Mouse (Mus musculus) forebrain, embryonic 12.5 days (tissue): Measurements from ENCODE around the gene Hoxa11. TPM values are rescaled to one million over a fixed set of nuclear protein-coding genes. Genes with fewer than 3 reads are reported as not detected.

Experiments used
- ATAC-seq: fragments of 200-750 bp; cut with Nextera tagmentation; 2 replicates; pipeline ENCODE4 v1.8.0; 2017; ENCODE audit warnings: moderate TSS enrichment; ENCODE audit not compliant: low FRiP score
- H3K27ac ChIP-seq: fragments of 300-500 bp; sonication (generic); 2 replicates; pipeline ENCODE4 v1.5.1; 2016; ENCODE audit warnings: mild to moderate bottlenecking
- H3K27me3 ChIP-seq: fragments of 300-500 bp; sonication (generic); 2 replicates; pipeline ENCODE4 v1.6.1; 2016; ENCODE audit warnings: mild to moderate bottlenecking
- H3K36me3 ChIP-seq: fragments of 300-500 bp; sonication (generic); replicated peaks from 2 replicates; pipeline ENCODE4 v1.6.1; 2016; ENCODE audit warnings: mild to moderate bottlenecking
- H3K4me1 ChIP-seq: fragments of 300-500 bp; sonication (generic); 2 replicates; pipeline ENCODE4 v1.6.1; 2016
- H3K4me2 ChIP-seq: fragments of 300-500 bp; sonication (generic); 2 replicates; pipeline ENCODE4 v1.6.1; 2016; ENCODE audit warnings: mild to moderate bottlenecking, moderate library complexity
- H3K4me3 ChIP-seq: fragments of 300-500 bp; sonication (generic); replicated peaks from 2 replicates; pipeline ENCODE4 v1.5.1; 2016; ENCODE audit warnings: mild to moderate bottlenecking
- H3K9ac ChIP-seq: fragments of 300-500 bp; sonication (generic); 2 replicates; pipeline ENCODE4 v1.6.1; 2016; ENCODE audit warnings: mild to moderate bottlenecking
- H3K9me3 ChIP-seq: fragments of 300-500 bp; sonication (generic); 2 replicates; pipeline ENCODE4 v1.6.1; 2016
- WGBS: fragments of 180-500 bp; shearing (Covaris S2); methylation state at CpG from one replicate; pipeline ENCODE4 v1.1.7; 2016; 5-methylcytosine and 5-hydroxymethylcytosine counted together
- polyA plus RNA-seq: library from polyadenylated mRNA; unstranded; fragments of >200 nt; fragmentation: Nextera tagmentation; extraction: Ambion mirVana; gene quantifications from 2 replicates; pipeline ENCODE4 v1.2.1, GENCODE M21; 2016

Gene Hoxa11
- polyA plus RNA-seq, 1 experiment from 2014 or later = not detected

DNA sequence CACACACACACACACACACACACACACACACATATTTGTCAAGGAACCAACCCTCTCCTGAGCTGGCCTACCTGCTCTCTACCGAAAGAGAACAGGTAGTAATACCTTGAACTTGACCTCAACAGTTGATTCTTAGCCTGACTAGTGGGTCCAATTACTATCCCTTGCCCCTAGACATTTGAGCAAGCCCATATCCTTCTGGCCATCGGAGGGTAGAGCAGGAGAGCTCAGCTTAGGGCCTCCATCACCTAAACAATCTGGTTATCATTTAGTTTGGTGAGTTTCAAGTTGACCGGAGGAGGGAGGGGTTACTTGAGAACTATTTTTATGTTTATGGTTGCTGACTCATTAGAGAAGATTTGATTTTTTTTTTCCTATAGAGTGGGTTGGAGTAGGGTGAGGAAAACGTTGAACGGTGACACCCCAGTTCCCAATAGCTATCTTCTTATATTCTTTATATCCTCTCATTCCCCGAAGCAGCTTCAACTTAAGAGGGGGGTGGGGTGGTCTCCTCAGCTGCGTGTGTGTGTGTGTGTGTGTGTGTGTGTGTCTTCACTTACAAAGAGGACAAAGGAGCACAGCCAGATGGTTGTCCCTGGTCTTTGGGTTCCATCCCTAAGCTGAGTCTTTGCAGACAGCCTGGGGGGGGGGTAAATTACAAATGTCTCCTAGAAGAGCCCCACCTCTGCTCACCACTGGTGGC is 5.7 kb upstream of the Hoxa11 start:
- Histone ChIP-seq H3K4me1 (peaks cover 3% of the 10 kb centered on the region; the same call in 1 of the 2 replicates), H3K9ac (no peak overlapping the region), H3K4me2 (no peak overlapping the region), H3K9me3 (no peaks in the 10 kb centered on the region), H3K4me3 (no peak overlapping the region), H3K36me3 (no peaks in the 10 kb centered on the region), H3K27ac (no peak overlapping the region), H3K27me3 (peaks cover 91% of the 10 kb centered on the region)
- no peak for ATAC-seq
- WGBS = 11% methylated on average over 7 of the region's 7 CpGs

DNA sequence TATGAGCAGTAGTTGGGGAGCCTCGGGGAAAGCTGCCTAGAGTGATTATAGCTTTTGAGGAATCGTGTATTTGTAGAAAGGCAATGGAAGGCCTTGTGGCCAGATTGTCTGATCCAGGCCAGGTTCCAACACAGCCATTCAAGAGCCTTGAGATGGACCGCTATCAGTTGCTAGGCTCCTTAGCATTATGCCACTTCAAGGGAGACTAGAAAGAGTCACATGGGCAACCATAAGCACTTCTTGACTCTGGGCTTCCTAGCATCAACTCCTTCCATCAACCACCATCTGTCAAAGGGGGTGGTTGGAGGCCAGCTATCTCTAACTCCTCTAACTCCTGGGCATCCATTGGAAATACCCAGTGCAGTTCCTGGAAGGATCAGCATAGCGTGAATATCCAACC is 4.2 kb upstream of the Hoxa11 start:
- ATAC-seq = no peak
- WGBS = under 1% methylated on average over 4 of the region's 4 CpGs
- H3K27ac ChIP-seq = no peak overlapping the region
- no peaks in the 10 kb centered on the region for H3K9me3 ChIP-seq
- H3K36me3 ChIP-seq = no peaks in the 10 kb centered on the region
- H3K4me3 ChIP-seq = no peak overlapping the region
- peaks cover 5% of the 10 kb centered on the region for H3K4me1 ChIP-seq
- no peak overlapping the region for H3K9ac ChIP-seq
- no peak overlapping the region for H3K4me2 ChIP-seq
- H3K27me3 ChIP-seq = peaks cover 94% of the 10 kb centered on the region

DNA sequence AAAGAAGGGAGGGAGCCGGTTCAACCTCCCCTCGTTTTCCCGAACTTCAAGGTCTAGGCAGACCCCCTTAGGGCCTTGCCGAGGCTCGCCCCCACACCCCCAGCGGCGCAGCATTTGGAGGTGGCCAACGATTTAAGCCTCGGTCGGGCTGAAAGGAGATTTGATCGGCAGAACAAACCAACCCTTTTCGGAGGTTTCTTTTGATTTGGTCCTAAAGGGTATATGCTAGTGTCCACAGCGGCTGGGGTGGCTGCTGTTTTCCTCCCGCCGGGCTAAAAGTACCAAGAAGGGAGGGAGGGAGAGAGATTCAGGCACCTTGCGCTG is 3.8 kb upstream of the Hoxa11 start:
- Histone ChIP-seq H3K27me3 (peaks cover 98% of the 10 kb centered on the region), H3K4me2 (no peak overlapping the region), H3K36me3 (no peaks in the 10 kb centered on the region), H3K9me3 (no peaks in the 10 kb centered on the region), H3K4me3 (no peak overlapping the region), H3K4me1 (peaks cover 5% of the 10 kb centered on the region), H3K9ac (no peak overlapping the region), H3K27ac (no peak overlapping the region)
- ATAC-seq = no peak
- 0% methylated on average over 16 of the region's 16 CpGs for WGBS

DNA sequence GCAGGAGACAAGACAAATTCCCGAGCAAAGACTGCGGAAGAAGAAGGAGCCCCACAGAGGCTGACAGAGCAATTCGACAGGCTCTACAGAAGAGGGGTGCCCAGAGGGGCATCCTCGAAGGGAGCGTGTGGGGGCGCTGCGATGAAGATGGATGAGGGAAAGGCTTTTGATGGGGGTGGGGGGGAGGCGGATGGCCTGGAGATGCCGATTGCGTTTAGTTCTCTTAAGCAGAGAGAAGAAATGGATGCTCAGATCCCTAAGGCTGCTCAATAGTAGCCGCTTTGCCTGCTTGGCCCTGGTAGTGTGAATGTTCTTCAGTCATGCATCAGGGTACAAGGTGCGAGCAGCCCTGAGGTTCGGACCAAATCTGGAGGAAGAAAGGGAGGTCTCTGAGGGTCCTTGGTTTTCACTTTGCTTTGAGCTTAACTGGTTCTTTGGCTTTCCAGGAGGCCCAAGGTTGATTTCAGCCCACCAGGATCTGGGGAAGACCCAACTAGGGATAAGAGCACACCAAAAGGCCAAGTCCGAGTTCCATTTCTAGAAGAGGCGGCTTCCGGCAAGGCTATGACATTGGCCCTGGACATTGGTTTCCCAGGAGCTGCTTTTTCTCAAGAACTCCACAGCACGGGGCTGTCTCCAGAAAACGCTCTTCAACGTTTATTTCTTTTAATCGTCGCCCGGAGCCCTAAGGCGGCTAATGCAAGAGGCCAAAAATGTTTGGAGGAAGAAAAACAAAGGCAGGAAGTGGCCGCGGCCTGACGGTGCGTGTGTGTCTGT is 3.2 kb upstream of the Hoxa11 start:
- WGBS = under 1% methylated on average over 27 of the region's 27 CpGs
- Histone ChIP-seq H3K9ac (no peak overlapping the region), H3K27me3 (peaks cover 98% of the 10 kb centered on the region), H3K36me3 (no peaks in the 10 kb centered on the region), H3K9me3 (no peaks in the 10 kb centered on the region), H3K27ac (no peak overlapping the region), H3K4me2 (no peak overlapping the region), H3K4me1 (peaks cover 5% of the 10 kb centered on the region), H3K4me3 (no peak overlapping the region)
- no peak for ATAC-seq

DNA sequence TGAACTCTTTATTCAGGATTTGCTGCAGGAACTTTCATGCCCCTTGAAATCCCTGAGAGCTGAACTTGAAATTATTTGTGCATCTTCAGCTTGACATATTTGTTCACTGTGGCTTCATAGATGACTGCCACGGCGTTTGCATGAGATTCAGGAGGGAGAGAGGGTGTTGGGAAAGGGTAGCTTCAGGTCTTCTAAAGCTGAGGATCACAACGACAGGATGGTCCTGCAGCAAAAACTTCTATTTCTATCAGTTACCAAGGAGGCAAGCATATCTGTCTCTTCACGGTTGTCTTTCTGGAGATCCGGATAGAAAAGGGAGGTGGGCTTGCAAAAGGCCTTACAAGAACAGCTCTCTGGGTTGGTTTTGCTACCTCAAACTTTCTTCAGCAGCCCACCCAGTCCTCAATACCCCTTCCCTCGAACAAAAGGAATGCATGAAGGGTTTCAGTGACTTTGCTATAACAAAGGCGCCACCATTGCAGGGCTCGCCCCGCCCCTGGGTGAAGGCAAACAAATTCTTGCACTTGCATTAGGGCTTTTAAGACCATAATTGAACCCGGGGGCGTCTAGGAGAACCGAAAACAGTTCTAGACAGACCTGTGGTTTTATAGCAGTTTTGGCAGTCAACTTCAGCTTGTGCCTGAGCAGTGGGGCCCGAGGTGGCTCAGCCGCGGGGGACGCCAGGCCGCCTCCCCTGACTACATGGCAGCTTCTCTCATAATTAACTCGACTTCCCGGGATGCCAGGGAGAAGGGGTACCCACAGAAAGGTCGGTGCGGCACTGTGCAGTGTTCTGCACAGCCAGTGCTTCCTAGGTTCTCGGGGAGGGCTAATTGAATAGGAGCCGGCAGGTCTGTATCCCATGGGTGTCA is 2.4 kb upstream of the Hoxa11 start:
- no peak overlapping the region for H3K9ac ChIP-seq
- H3K27ac ChIP-seq = no peak overlapping the region
- H3K4me1 ChIP-seq = peaks cover 2% of the 10 kb centered on the region; the same call in 1 of the 2 replicates
- H3K9me3 ChIP-seq = no peaks in the 10 kb centered on the region
- no peak overlapping the region for H3K4me2 ChIP-seq
- 2% methylated on average over 23 of the region's 23 CpGs for WGBS
- no peak for ATAC-seq
- no peaks in the 10 kb centered on the region for H3K36me3 ChIP-seq
- no peak overlapping the region for H3K4me3 ChIP-seq
- H3K27me3 ChIP-seq = peaks cover 98% of the 10 kb centered on the region

DNA sequence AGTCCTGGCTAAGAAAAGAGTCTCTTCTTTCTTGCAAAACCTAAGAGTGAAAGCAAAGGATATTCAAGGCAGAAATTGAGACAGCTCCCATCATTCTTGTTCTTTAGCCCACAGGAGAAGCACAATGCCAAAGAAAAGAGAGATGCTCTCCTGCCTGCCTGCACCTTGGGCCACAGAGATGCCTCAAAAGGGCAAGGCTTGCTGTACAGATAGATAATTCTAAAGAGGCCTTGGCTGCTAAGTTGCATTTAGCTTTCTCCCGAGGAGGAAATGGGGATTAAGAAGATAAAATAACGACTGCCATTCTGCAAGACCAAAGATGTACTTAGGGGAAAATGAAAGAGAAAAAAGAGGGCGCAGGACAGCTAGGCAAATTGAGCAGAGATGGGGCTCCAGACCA is 1.3 kb upstream of the Hoxa11 start:
- 1% methylated on average over 3 of the region's 3 CpGs for WGBS
- no peak overlapping the region for H3K9ac ChIP-seq
- peaks cover 98% of the 10 kb centered on the region for H3K27me3 ChIP-seq
- no peak overlapping the region for H3K27ac ChIP-seq
- no peak overlapping the region for H3K4me2 ChIP-seq
- no peak overlapping the region for H3K4me3 ChIP-seq
- H3K36me3 ChIP-seq = no peaks in the 10 kb centered on the region
- no peak for ATAC-seq
- H3K4me1 ChIP-seq = peaks cover 2% of the 10 kb centered on the region; the same call in 1 of the 2 replicates
- no peaks in the 10 kb centered on the region for H3K9me3 ChIP-seq

DNA sequence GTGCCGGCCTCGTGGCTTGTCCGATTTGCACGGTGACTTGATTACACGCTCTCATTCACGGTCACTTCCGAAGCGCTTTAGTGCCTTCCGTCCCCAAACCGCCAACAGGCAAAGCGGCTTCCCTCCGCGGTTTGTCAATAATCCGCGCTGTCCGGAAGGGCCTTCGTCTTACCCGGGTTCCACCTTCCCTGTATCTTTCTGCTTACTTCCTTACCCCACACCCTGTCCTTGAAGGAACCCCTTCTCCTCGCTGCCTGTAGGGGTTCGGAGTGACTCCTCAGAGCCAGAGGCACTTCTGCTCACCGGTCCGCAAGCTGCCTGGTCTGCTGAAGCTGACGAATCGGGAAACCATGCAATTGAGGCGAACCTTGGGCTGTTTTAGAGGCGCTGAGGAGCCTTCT is 793 bp upstream of the Hoxa11 start:
- Histone ChIP-seq H3K36me3 (no peaks in the 10 kb centered on the region), H3K4me2 (no peak overlapping the region), H3K4me3 (no peak overlapping the region; the same call in 1 of the 2 replicates), H3K27me3 (peaks cover 98% of the 10 kb centered on the region), H3K4me1 (peaks cover 2% of the 10 kb centered on the region; the same call in 1 of the 2 replicates), H3K27ac (no peak overlapping the region), H3K9ac (no peak overlapping the region), H3K9me3 (no peaks in the 10 kb centered on the region)
- no peak for ATAC-seq
- under 1% methylated on average over 26 of the region's 26 CpGs for WGBS

DNA sequence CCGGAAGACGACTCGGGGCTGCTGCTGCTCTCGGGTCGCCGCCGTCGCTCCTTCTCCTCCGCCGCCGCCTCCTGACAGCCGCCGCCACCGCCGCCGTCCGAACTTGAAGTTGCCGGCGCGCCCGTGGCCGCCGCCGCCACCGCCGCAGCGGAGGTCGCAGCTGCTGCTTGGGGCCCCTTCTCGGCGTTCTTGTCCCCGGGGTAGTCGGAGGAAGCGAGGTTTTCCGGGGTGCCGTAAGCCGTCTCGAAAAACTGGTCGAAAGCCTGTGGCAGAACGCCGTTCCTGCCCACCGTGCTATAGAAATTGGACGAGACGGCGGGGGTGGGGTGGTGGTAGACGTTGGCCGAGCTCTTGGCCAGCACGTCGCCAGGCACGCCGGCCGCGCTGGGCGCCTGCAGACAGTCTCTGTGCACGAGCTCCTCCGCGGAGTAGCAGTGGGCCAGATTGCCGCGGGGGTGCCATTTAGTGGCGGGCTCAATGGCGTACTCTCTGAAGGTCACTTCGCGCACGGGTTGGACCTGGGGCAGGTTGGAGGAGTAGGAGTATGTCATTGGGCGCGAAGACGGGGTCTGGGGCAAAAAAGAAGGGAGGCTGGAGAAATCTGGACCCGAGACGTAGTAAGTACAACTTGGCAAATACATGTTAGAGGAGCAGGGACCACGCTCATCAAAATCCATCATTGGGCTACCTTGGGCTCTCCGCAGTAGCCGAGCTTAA is 412 bp downstream of the Hoxa11 start:
- no peaks in the 10 kb centered on the region for H3K9me3 ChIP-seq
- H3K27me3 ChIP-seq = peaks cover 98% of the 10 kb centered on the region
- no peak overlapping the region for H3K4me2 ChIP-seq
- H3K4me3 ChIP-seq = peak overlapping the region; percentile 0; the same call in 1 of the 2 replicates
- no peak for ATAC-seq
- no peak overlapping the region for H3K9ac ChIP-seq
- no peak overlapping the region for H3K27ac ChIP-seq
- peaks cover 4% of the 10 kb centered on the region; the same call in 1 of the 2 replicates for H3K4me1 ChIP-seq
- no peaks in the 10 kb centered on the region for H3K36me3 ChIP-seq
- under 1% methylated on average over 65 of the region's 71 CpGs for WGBS

DNA sequence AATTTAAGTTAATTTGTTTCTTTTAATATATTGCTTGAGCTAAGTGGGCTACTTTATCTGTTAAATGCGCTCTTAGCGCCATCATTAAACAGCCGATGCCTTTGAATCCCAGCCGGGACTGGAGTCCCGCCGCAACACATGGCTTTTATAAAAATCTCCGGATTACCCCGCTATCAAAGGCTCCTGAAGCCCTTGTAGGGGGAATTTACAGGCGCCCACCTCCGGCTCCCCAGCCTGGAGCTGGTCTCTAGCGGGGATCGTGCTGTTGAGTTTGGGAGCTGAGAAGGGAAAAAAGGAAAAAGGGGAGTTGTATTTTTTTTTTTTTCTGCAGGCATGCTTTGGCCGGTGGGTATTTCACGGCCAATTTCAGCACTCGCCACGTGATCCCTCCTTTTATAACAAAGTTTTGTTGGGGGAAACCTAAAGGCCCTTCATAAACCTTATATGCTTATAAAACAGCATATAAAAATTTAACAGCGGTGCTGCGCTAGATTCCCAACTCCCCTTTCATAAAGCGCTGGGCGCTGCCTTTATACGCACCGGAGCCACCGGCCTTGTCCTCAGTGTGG is 1.1 kb downstream of the Hoxa11 start:
- peaks cover 98% of the 10 kb centered on the region for H3K27me3 ChIP-seq
- H3K27ac ChIP-seq = no peak overlapping the region
- ATAC-seq = no peak
- no peak overlapping the region for H3K4me2 ChIP-seq
- peaks cover 6% of the 10 kb centered on the region; the same call in 1 of the 2 replicates for H3K4me1 ChIP-seq
- no peak overlapping the region for H3K9ac ChIP-seq
- H3K4me3 ChIP-seq = peak overlapping the region; percentile 0; the same call in 1 of the 2 replicates
- no peaks in the 10 kb centered on the region for H3K9me3 ChIP-seq
- 1% methylated on average over 23 of the region's 23 CpGs for WGBS
- H3K36me3 ChIP-seq = no peaks in the 10 kb centered on the region

DNA sequence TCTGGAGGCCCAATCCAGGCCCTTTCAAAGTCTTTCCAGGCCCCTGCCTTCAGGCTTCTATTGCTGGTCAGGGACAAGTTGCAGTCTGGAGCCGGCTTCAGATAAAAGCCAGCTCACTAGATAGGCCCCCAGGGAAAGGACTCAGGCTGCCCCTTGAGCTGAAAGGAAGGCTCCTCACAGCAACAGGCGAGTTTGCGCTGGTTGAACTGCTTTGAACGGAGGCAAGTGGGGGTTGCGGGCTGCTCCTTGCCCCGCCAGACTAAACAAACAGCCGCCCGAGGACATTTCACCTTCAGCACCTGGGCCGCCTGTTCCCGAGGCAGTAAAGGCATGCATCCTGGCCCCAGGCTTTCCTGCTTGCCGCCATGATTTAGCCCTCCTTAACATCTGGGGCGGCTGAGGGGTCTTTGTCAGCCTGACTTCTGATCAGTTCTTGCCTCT is 1.9 kb downstream of the Hoxa11 start:
- WGBS = under 1% methylated on average over 12 of the region's 12 CpGs
- Histone ChIP-seq H3K4me2 (no peak overlapping the region), H3K36me3 (no peaks in the 10 kb centered on the region), H3K9me3 (no peaks in the 10 kb centered on the region), H3K27ac (no peak overlapping the region), H3K27me3 (peaks cover 96% of the 10 kb centered on the region), H3K4me3 (no peak overlapping the region), H3K4me1 (peaks cover 6% of the 10 kb centered on the region; the same call in 1 of the 2 replicates), H3K9ac (no peak overlapping the region)
- no peak for ATAC-seq

DNA sequence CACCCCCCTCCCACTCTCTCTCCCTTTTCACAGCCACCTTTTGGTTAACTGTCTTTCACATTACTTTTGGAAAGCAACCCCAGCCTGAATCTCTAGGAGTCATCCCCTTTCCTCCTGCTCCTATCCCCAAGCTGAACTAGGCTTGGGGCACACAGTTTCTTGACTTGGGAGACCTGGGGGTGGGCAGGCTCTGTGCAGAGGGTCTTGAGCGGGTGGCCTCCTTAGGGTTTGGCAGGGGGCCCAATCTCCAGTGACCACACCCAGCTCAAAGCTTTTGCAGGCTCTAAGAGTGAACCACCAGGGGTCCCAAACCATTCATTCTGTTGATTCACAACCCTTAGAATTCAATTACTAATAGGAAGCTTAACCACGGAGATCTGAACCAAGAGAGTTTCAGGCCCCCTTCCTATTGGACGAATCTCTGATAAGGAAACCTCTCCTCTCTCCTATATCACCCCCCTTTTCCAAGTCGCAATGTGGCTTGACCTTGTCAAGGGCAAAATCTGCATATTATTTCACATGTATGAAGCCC is 2.7 kb downstream of the Hoxa11 start:
- H3K4me3 ChIP-seq = no peak overlapping the region
- peaks cover 6% of the 10 kb centered on the region; the same call in 1 of the 2 replicates for H3K4me1 ChIP-seq
- no peaks in the 10 kb centered on the region for H3K36me3 ChIP-seq
- peaks cover 92% of the 10 kb centered on the region for H3K27me3 ChIP-seq
- no peak for ATAC-seq
- H3K4me2 ChIP-seq = no peak overlapping the region
- no peak overlapping the region for H3K9ac ChIP-seq
- 6% methylated on average over 4 of the region's 4 CpGs for WGBS
- H3K9me3 ChIP-seq = no peaks in the 10 kb centered on the region
- H3K27ac ChIP-seq = no peak overlapping the region
